Mouse (Mus musculus) embryonic facial prominence, embryonic 14.5 days (tissue): ENCODE measurements around the gene Tm9sf1. TPM values are rescaled to one million over a fixed set of nuclear protein-coding genes. Genes with fewer than 3 reads are reported as not detected.
A peak's percentile ranks its signal among the peaks of the same experiment; 100 is the strongest.

Experiments
- ATAC-seq: fragments of 200-750 bp; cut with Nextera tagmentation; 2 replicates; pipeline ENCODE4 v1.8.0; 2017; ENCODE audit warnings: low read depth, moderate number of reproducible peaks, moderate TSS enrichment
- DNase-seq: peaks from one replicate; pipeline ENCODE4 v3.0.0-alpha.2; 2015; ENCODE audit warnings: low spot score
- H3K27ac ChIP-seq: fragments of 300-500 bp; sonication (generic); replicated peaks from 2 replicates; pipeline ENCODE4 v1.5.1; 2014; ENCODE audit warnings: low read depth, mild to moderate bottlenecking, low read length, moderate library complexity
- H3K27me3 ChIP-seq: fragments of 300-500 bp; sonication (generic); replicated peaks from 2 replicates; pipeline ENCODE4 v1.6.1; 2014; ENCODE audit warnings: low read length; ENCODE audit not compliant: control insufficient read depth, insufficient read depth
- H3K36me3 ChIP-seq: fragments of 300-500 bp; sonication (generic); 2 replicates; pipeline ENCODE4 v1.6.1; 2014; ENCODE audit warnings: low read length, mixed read lengths; ENCODE audit not compliant: control insufficient read depth, insufficient read depth
- H3K4me1 ChIP-seq: fragments of 300-500 bp; sonication (generic); 2 replicates; pipeline ENCODE4 v1.6.1; 2014; ENCODE audit warnings: antibody characterized with exemption, low read length; ENCODE audit not compliant: control insufficient read depth, insufficient read depth
- H3K4me2 ChIP-seq: fragments of 300-500 bp; sonication (generic); 2 replicates; pipeline ENCODE4 v1.6.1; 2014; ENCODE audit warnings: low read depth, mild to moderate bottlenecking, low read length, moderate library complexity, mixed read lengths
- H3K4me3 ChIP-seq: fragments of 300-500 bp; sonication (generic); 2 replicates; pipeline ENCODE4 v1.5.1; 2014; ENCODE audit warnings: low read depth, mild to moderate bottlenecking, low read length
- H3K9ac ChIP-seq: fragments of 300-500 bp; sonication (generic); 2 replicates; pipeline ENCODE4 v1.6.1; 2014; ENCODE audit warnings: low read depth, mild to moderate bottlenecking, low read length, moderate library complexity, mixed read lengths
- H3K9me3 ChIP-seq: fragments of 300-500 bp; sonication (generic); 2 replicates; pipeline ENCODE4 v1.6.1; 2016; ENCODE audit warnings: low read length; ENCODE audit not compliant: control insufficient read depth
- WGBS: fragments of 180-500 bp; shearing (Covaris S2); extraction: QIAGEN DNeasy Blood & Tissue Kit; methylation state at CpG from one replicate; pipeline ENCODE4 v1.1.7; 2014; 5-methylcytosine and 5-hydroxymethylcytosine counted together
- polyA plus RNA-seq: library from polyadenylated mRNA; unstranded; fragments of >200 nt; fragmentation: Nextera tagmentation; extraction: Ambion mirVana; gene quantifications from 2 replicates; pipeline ENCODE4 v1.2.1, GENCODE M21; 2014

Tm9sf1 gene
- polyA plus RNA-seq, 1 experiment from 2014 or later, result 106 TPM

DNA sequence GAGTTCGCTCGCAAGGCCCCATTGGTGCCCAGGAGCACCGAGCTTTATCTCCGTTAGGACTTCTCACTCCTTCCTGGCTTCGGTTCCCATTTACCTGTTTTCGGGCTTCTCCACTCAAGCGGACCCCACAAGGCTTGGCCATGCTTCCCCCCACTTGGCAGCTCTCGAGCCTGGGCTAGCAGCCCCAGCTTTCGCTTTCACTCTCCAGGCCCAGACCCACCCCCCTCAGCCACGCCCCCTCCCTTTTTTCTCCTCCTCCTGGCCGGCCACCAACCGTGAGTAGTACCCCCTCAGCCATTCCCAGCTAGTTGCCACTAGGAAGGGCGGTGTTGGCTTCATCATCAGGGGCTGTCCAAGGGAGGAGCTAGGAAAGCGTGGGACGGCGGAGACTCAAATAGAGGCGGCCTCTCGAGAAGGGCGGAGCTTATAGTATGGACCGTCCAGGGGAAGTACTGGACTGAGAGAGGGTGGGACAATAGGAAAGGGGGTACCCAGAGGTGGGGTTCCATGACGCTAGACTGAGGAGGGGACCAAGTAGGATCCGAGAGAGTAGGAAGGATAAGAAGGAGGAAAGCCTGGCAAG is 52.8 kb downstream of the Tm9sf1 start, which contains the start of gene Psme2:
Psme2 (minus strand) TSS at position 366 of the 583 bp plus-strand sequence.
- DNase-seq, result peak; percentile 99
- WGBS, result under 1% methylated on average over 22 of the region's 22 CpGs
- peaks cover 41% of the 10 kb centered on the region for H3K36me3 ChIP-seq
- no peaks in the 10 kb centered on the region for H3K27me3 ChIP-seq
- peak; percentile 96 for ATAC-seq
- peak within 1 kb of the TSS; percentile 74 for H3K4me3 ChIP-seq
- peak within 1 kb of the TSS; percentile 79 for H3K9ac ChIP-seq
- peak within 1 kb of the TSS; percentile 92 for H3K4me2 ChIP-seq
- H3K9me3 ChIP-seq, result no peaks in the 10 kb centered on the region
- H3K4me1 ChIP-seq, result peaks cover 13% of the 10 kb centered on the region
- H3K27ac ChIP-seq, result peak within 1 kb of the TSS; percentile 96

DNA sequence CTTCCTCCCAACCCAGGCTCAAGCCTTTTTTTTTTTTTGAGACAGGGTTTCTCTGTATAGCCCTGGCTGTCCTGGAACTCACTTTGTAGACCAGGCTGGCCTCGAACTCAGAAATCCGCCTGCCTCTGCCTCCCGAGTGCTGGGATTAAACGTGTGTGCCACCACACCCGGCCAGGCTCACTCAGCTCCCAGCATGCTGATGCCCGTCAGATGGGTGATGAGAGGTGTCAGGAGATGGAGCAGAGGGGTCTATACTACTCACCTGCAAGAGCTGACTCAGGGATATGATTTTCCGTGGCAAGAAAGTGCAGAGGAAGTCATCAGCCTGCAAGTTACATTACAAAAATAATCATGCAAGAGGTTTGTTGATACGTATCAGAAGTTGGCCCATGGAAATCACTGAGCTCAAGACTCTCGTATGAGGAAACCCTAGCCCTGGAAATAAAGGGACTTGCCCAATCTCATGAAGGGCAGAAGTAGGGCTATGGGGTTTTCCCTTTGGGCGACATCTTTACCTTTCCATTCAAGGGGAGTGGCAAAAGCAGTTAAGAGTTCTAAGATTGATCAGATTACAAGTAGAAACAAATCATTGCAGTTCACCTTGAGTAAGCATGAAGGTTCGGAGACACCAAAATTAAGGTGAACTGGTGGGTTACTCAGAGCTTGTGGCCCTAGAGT is 53.7 kb downstream of the Tm9sf1 start:
- no peaks in the 10 kb centered on the region for H3K27me3 ChIP-seq
- H3K4me3 ChIP-seq, result peak overlapping the region; percentile 74
- H3K27ac ChIP-seq, result peak overlapping the region; percentile 81
- H3K9me3 ChIP-seq, result no peaks in the 10 kb centered on the region
- peaks cover 13% of the 10 kb centered on the region for H3K4me1 ChIP-seq
- WGBS, result 83% methylated on average over 11 of the region's 11 CpGs
- peaks cover 31% of the 10 kb centered on the region for H3K36me3 ChIP-seq
- H3K9ac ChIP-seq, result peak overlapping the region; percentile 74
- peak overlapping the region; percentile 92 for H3K4me2 ChIP-seq
- DNase-seq (no peak), ATAC-seq (no peak)

DNA sequence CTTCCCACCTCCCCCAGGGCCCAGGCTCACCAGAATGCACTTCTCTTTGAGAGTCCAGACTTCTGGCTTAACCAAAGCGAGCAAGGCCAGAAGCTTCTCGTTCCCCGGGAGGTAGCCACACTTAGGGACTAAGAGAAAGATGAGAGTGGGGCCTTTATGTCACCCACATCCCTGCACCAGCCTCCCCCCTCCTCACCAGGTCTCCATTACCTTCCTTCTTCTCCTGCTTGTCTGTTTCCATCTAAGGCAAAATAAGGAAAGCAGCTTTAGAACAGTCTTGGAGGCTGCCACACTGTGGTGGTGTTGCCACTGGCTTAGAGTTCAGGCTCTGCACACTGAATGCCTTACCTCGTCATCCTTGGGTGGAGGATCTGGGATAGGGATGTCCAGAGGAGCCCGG is 54.3 kb downstream of the Tm9sf1 start:
- H3K4me2 ChIP-seq, result no peak overlapping the region
- H3K4me1 ChIP-seq, result peaks cover 13% of the 10 kb centered on the region
- 84% methylated on average over 5 of the region's 5 CpGs for WGBS
- no peaks in the 10 kb centered on the region for H3K27me3 ChIP-seq
- no peak overlapping the region for H3K4me3 ChIP-seq
- no peaks in the 10 kb centered on the region for H3K9me3 ChIP-seq
- H3K27ac ChIP-seq, result no peak overlapping the region
- no peak for ATAC-seq
- H3K36me3 ChIP-seq, result peaks cover 26% of the 10 kb centered on the region
- no peak overlapping the region for H3K9ac ChIP-seq
- DNase-seq, result no peak

DNA sequence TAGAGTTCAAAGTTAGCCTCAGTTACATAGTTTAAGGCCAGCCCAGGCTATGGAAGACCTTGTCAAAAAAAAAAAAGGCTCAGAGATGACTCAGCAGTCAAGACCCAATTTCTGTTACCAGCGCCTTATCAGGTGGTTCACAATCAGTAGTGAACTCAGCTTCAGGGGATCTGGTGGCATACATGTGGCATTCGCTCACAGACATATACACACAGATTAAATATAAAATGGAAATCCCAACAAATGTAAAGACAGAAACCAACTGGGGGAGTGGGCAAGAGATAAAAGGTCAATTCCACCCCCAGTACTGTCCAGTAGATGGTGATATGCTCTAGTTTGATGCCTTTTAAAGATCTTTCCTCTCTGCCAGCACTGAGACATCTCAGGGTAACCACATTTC is 57.5 kb downstream of the Tm9sf1 start:
- ATAC-seq, result no peak
- peaks cover 6% of the 10 kb centered on the region for H3K4me1 ChIP-seq
- no peak overlapping the region for H3K9ac ChIP-seq
- WGBS, result 90% methylated on average over 2 of the region's 2 CpGs
- no peak overlapping the region for H3K27ac ChIP-seq
- no peak for DNase-seq
- no peak overlapping the region for H3K4me3 ChIP-seq
- no peaks in the 10 kb centered on the region for H3K9me3 ChIP-seq
- no peaks in the 10 kb centered on the region for H3K27me3 ChIP-seq
- H3K36me3 ChIP-seq, result peaks cover 33% of the 10 kb centered on the region
- no peak overlapping the region for H3K4me2 ChIP-seq

Other genes with a start within 250 kb of the Tm9sf1 start
- gene Dhrs4, start 165.0 kb downstream of the Tm9sf1 start, polyA plus RNA-seq, result 46.9 and 47.4 TPM in 2 replicates
- gene Carmil3, start 153.2 kb downstream of the Tm9sf1 start, polyA plus RNA-seq, result 3.4 and 3.9 TPM in 2 replicates
- 3.7 and 5.2 TPM in 2 replicates for gene Cpne6, start 133.4 kb downstream of the Tm9sf1 start, polyA plus RNA-seq
- not detected in 2 replicates for gene Nrl, start 118.8 kb downstream of the Tm9sf1 start, polyA plus RNA-seq
- gene Pck2, start 103.5 kb downstream of the Tm9sf1 start, polyA plus RNA-seq, result 28.1 and 32.7 TPM in 2 replicates
- 55.1 and 57.7 TPM in 2 replicates for gene Dcaf11, start 83.8 kb downstream of the Tm9sf1 start, polyA plus RNA-seq
- gene A730061H03Rik, start 83.4 kb downstream of the Tm9sf1 start, polyA plus RNA-seq, result 1.1 and 1.2 TPM in 2 replicates
- 36.5 and 46.9 TPM in 2 replicates for gene Fitm1, start 68.2 kb downstream of the Tm9sf1 start, polyA plus RNA-seq
- gene Psme1, start 65.7 kb downstream of the Tm9sf1 start, polyA plus RNA-seq, result 119 and 123 TPM in 2 replicates
- 9.9 and 12.6 TPM in 2 replicates for gene Emc9, start 58.5 kb downstream of the Tm9sf1 start, polyA plus RNA-seq
- gene Psme2, start 52.7 kb downstream of the Tm9sf1 start, polyA plus RNA-seq, result 249 TPM in 2 replicates
- 11.7 and 13.7 TPM in 2 replicates for gene Rnf31, start 52.1 kb downstream of the Tm9sf1 start, polyA plus RNA-seq
- 10.8 and 12.1 TPM in 2 replicates for gene Irf9, start 40.2 kb downstream of the Tm9sf1 start, polyA plus RNA-seq
- 2.0 and 2.3 TPM in 2 replicates for gene Rec8, start 25.8 kb downstream of the Tm9sf1 start, polyA plus RNA-seq
- gene Ipo4, start 7.8 kb downstream of the Tm9sf1 start, polyA plus RNA-seq, result 127 and 134 TPM in 2 replicates
- 0.79 and 2.8 TPM in 2 replicates for gene Gm49378, start 5.9 kb downstream of the Tm9sf1 start, polyA plus RNA-seq
- 0.97 and 1.0 TPM in 2 replicates for gene Tssk4, start 6.4 kb upstream of the Tm9sf1 start, polyA plus RNA-seq
- gene Mdp1, start 16.7 kb upstream of the Tm9sf1 start, polyA plus RNA-seq, result 42.6 and 48.3 TPM in 2 replicates
- 49.6 and 54.8 TPM in 2 replicates for gene Gmpr2, start 28.1 kb upstream of the Tm9sf1 start, polyA plus RNA-seq
- gene Nedd8, start 28.3 kb upstream of the Tm9sf1 start, polyA plus RNA-seq, result 524 and 534 TPM in 2 replicates
- 32.2 and 36.2 TPM in 2 replicates for gene Tinf2, start 38.0 kb upstream of the Tm9sf1 start, polyA plus RNA-seq
- gene Tgm1, start 70.1 kb upstream of the Tm9sf1 start, polyA plus RNA-seq, result 7.1 and 8.0 TPM in 2 replicates
- 20.7 and 20.9 TPM in 2 replicates for gene Rabggta, start 78.5 kb upstream of the Tm9sf1 start, polyA plus RNA-seq
- 76.5 and 83.8 TPM in 2 replicates for gene Dhrs1, start 101.9 kb upstream of the Tm9sf1 start, polyA plus RNA-seq
- 32.6 and 36.9 TPM in 2 replicates for gene Nop9, start 101.9 kb upstream of the Tm9sf1 start, polyA plus RNA-seq
- gene Cideb, start 114.7 kb upstream of the Tm9sf1 start, polyA plus RNA-seq, result 0.33 and 0.59 TPM in 2 replicates
- 0.47 and 0.51 TPM in 2 replicates for gene Ltb4r2, start 117.6 kb upstream of the Tm9sf1 start, polyA plus RNA-seq
- gene Ltb4r1, start 122.2 kb upstream of the Tm9sf1 start, polyA plus RNA-seq, result 0.24 and 0.56 TPM in 2 replicates
- 13.4 and 16.2 TPM in 2 replicates for gene Adcy4, start 140.3 kb upstream of the Tm9sf1 start, polyA plus RNA-seq
- 32.0 and 35.3 TPM in 2 replicates for gene Ripk3, start 145.1 kb upstream of the Tm9sf1 start, polyA plus RNA-seq
- gene Nfatc4, start 179.3 kb upstream of the Tm9sf1 start, polyA plus RNA-seq, result 56.5 and 74.7 TPM in 2 replicates
- 15.6 and 19.5 TPM in 2 replicates for gene Nynrin, start 210.2 kb upstream of the Tm9sf1 start, polyA plus RNA-seq
- 0.25 and 0.50 TPM in 2 replicates for gene Cbln3, start 240.6 kb upstream of the Tm9sf1 start, polyA plus RNA-seq
- 9.1 and 9.7 TPM in 2 replicates for gene Khnyn, start 241.1 kb upstream of the Tm9sf1 start, polyA plus RNA-seq